Mouse (Mus musculus): ENCODE data around the gene Olfr1061. TPM values are rescaled to one million over a fixed set of nuclear protein-coding genes. Genes with fewer than 3 reads are reported as not detected.
"Not testable (repeated sequence)": the region's sequence is repeated elsewhere in the genome, so short reads cannot be mapped to it uniquely, and the experiment has no call there.

Olfr1061 gene
- not detected in 2 replicates for polyA plus RNA-seq (2015; fragmentation: Nextera tagmentation; extraction: Ambion mirVana)

GRCm38 (mm10) chr2:86413950-86414349 lies at the start of gene Olfr1061:
Gene Olfr1061, minus strand, starts transcription at chr2:86414050.
- WGBS = 80% methylated on average over 1 of the region's 1 CpGs
- H3K27me3 ChIP-seq (replicated peaks) = no peaks in the 10 kb centered on the region
- no peaks in the 10 kb centered on the region for H3K9me3 ChIP-seq
- H3K4me3 ChIP-seq = no peak within 1 kb of the TSS
- H3K9ac ChIP-seq = no peak within 1 kb of the TSS
- H3K27ac ChIP-seq = no peak within 1 kb of the TSS
- H3K36me3 ChIP-seq (replicated peaks) = no peaks in the 10 kb centered on the region
- no peak within 1 kb of the TSS for H3K4me2 ChIP-seq
- H3K4me1 ChIP-seq = no peaks in the 10 kb centered on the region
- no peak for ATAC-seq (replicated peaks)

- ATAC-seq (replicated peaks) = no peak
- Histone ChIP-seq H3K9ac (no peak overlapping the region), H3K4me2 (no peak overlapping the region), H3K36me3 (replicated peaks) (no peaks in the 10 kb centered on the region), H3K4me1 (no peaks in the 10 kb centered on the region), H3K9me3 (no peaks in the 10 kb centered on the region), H3K4me3 (no peak overlapping the region), H3K27me3 (replicated peaks) (no peaks in the 10 kb centered on the region), H3K27ac (no peak overlapping the region)
- 91% methylated on average over 1 of the region's 1 CpGs for WGBS
Measured at GRCm38 (mm10) chr2:86460434-86460833, 46.6 kb upstream of the Olfr1061 start.

GRCm38 (mm10) chr2:86456169-86456568 lies 42.3 kb upstream of the Olfr1061 start, which contains the start of gene Olfr1066:
Gene Olfr1066, minus strand, starts transcription at chr2:86456269.
- Histone ChIP-seq H3K9me3 (no peaks in the 10 kb centered on the region), H3K36me3 (replicated peaks) (no peaks in the 10 kb centered on the region), H3K27me3 (replicated peaks) (no peaks in the 10 kb centered on the region), H3K4me3 (no peak within 1 kb of the TSS), H3K27ac (no peak within 1 kb of the TSS), H3K9ac (no peak within 1 kb of the TSS), H3K4me2 (no peak within 1 kb of the TSS), H3K4me1 (no peaks in the 10 kb centered on the region)
- 91% methylated on average over 1 of the region's 1 CpGs for WGBS
- no peak for ATAC-seq (replicated peaks)

- ATAC-seq (replicated peaks); H3K9ac ChIP-seq: not testable (repeated sequence)
Measured at GRCm38 (mm10) chr2:86450491-86450890, 36.6 kb upstream of the Olfr1061 start, which contains the start of gene Olfr1065. Gene Olfr1065, minus strand, starts transcription at chr2:86450591.

GRCm38 (mm10) chr2:86442101-86442500 lies 28.3 kb upstream of the Olfr1061 start:
- H3K4me3 ChIP-seq; H3K9me3 ChIP-seq; H3K36me3 ChIP-seq (replicated peaks); ATAC-seq (replicated peaks); H3K4me1 ChIP-seq; H3K9ac ChIP-seq; H3K4me2 ChIP-seq; H3K27ac ChIP-seq; H3K27me3 ChIP-seq (replicated peaks): not testable (repeated sequence)
- 52% methylated on average over 1 of the region's 1 CpGs for WGBS

More at GRCm38 (mm10) chr2:86450491-86450890, 36.6 kb upstream of the Olfr1061 start, which contains the start of gene Olfr1065:
- H3K4me2 ChIP-seq; H3K4me1 ChIP-seq; H3K9me3 ChIP-seq; H3K36me3 ChIP-seq (replicated peaks); H3K27me3 ChIP-seq (replicated peaks); H3K4me3 ChIP-seq; H3K27ac ChIP-seq: not testable (repeated sequence)
- 58% methylated on average over 1 of the region's 1 CpGs for WGBS

- not testable (repeated sequence) for H3K4me3 ChIP-seq; ATAC-seq (replicated peaks); H3K4me1 ChIP-seq; H3K9ac ChIP-seq; H3K9me3 ChIP-seq; H3K4me2 ChIP-seq; H3K27ac ChIP-seq; H3K27me3 ChIP-seq (replicated peaks); H3K36me3 ChIP-seq (replicated peaks)
- 93% methylated on average over 8 of the region's 8 CpGs for WGBS
Measured at GRCm38 (mm10) chr2:86428511-86428910, 14.7 kb upstream of the Olfr1061 start.

- not testable (repeated sequence) for H3K9me3 ChIP-seq; H3K4me2 ChIP-seq; H3K4me3 ChIP-seq; H3K36me3 ChIP-seq (replicated peaks); H3K27ac ChIP-seq; H3K27me3 ChIP-seq (replicated peaks); ATAC-seq (replicated peaks); H3K9ac ChIP-seq; H3K4me1 ChIP-seq
Measured at GRCm38 (mm10) chr2:86426649-86427048, 12.8 kb upstream of the Olfr1061 start, which contains the start of gene Olfr1062. Gene Olfr1062, minus strand, starts transcription at chr2:86426749.

DNA sequence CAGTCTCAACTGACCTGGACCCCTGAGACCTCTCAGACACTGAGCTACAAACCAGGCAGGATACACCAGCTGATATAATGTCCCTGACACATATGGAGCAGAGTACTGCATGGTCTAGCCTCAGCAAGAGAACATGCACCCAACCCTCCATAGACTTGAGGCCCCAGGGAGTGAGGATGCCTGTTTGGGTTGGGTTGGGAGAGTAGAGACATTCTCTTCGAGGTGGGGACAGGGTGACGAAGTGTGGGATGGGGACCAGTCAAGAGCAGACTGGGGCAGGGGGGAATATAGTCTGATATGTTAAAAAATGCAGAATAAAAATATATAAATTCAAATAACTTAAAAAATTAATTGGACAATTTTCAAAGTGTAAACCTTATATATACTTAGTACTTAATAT lies 18.7 kb downstream of the Olfr1061 start:
- Histone ChIP-seq H3K4me2 (no peak overlapping the region), H3K36me3 (replicated peaks) (no peaks in the 10 kb centered on the region), H3K27ac (no peak overlapping the region), H3K9me3 (no peaks in the 10 kb centered on the region), H3K4me3 (no peak overlapping the region), H3K9ac (no peak overlapping the region), H3K4me1 (no peaks in the 10 kb centered on the region), H3K27me3 (replicated peaks) (no peaks in the 10 kb centered on the region)
- 87% methylated on average over 2 of the region's 2 CpGs for WGBS
- no peak for ATAC-seq (replicated peaks)

- H3K27ac ChIP-seq; H3K4me3 ChIP-seq; H3K9ac ChIP-seq; H3K27me3 ChIP-seq (replicated peaks); H3K9me3 ChIP-seq; H3K36me3 ChIP-seq (replicated peaks); ATAC-seq (replicated peaks); H3K4me2 ChIP-seq; H3K4me1 ChIP-seq: not testable (repeated sequence)
Measured at GRCm38 (mm10) chr2:86388461-86388860, 25.4 kb downstream of the Olfr1061 start, which contains the start of gene Olfr1058. Gene Olfr1058, minus strand, starts transcription at chr2:86388561.

- Histone ChIP-seq H3K4me3 (no peak within 1 kb of the TSS), H3K27me3 (replicated peaks) (no peaks in the 10 kb centered on the region), H3K27ac (no peak within 1 kb of the TSS), H3K36me3 (replicated peaks) (no peaks in the 10 kb centered on the region), H3K9me3 (no peaks in the 10 kb centered on the region), H3K4me2 (no peak within 1 kb of the TSS), H3K9ac (no peak within 1 kb of the TSS), H3K4me1 (no peaks in the 10 kb centered on the region)
- no peak for ATAC-seq (replicated peaks)
Measured at GRCm38 (mm10) chr2:86378293-86378692, 35.6 kb downstream of the Olfr1061 start, which contains the start of gene Olfr1057. Gene Olfr1057, minus strand, starts transcription at chr2:86378393.

GRCm38 (mm10) chr2:86366342-86366741 lies 47.5 kb downstream of the Olfr1061 start:
- not testable (repeated sequence) for H3K4me2 ChIP-seq; H3K4me1 ChIP-seq; H3K4me3 ChIP-seq; H3K27ac ChIP-seq; H3K27me3 ChIP-seq (replicated peaks); ATAC-seq (replicated peaks); H3K9ac ChIP-seq; H3K9me3 ChIP-seq; H3K36me3 ChIP-seq (replicated peaks)
- WGBS = 57% methylated on average over 1 of the region's 6 CpGs
